Mouse (Mus musculus) erythroid progenitor cell, adult 5-6 weeks (primary cell): ENCODE measurements around the gene Atp13a3. TPM values are rescaled to one million over a fixed set of nuclear protein-coding genes. Genes with fewer than 3 reads are reported as not detected.

Source experiments
- ATAC-seq: replicated peaks from 2 replicates; pipeline ENCODE4 v1.8.0; 2016; ENCODE audit warnings: moderate number of reproducible peaks, mild to moderate bottlenecking, moderate TSS enrichment, inconsistent platforms; ENCODE audit not compliant: poor library complexity, low FRiP score, severe bottlenecking
- total RNA-seq, 2 experiments: library from RNA; stranded (forward) in 1 of 2; stranded (reverse) in 1 of 2; fragments of 150-400 nt in 1 of 2; fragments of 186-747, 209-891 nt in 1 of 2; gene quantifications; 2 replicates each; pipeline versions ENCODE4 v1.2.3 to v1.2.4; 2015 to 2017; ENCODE audit warnings: low replicate concordance in 2 of 2

Atp13a3 gene
- total RNA-seq, 2 experiments from 2014 or later: 41.6 to 51.6 TPM

DNA sequence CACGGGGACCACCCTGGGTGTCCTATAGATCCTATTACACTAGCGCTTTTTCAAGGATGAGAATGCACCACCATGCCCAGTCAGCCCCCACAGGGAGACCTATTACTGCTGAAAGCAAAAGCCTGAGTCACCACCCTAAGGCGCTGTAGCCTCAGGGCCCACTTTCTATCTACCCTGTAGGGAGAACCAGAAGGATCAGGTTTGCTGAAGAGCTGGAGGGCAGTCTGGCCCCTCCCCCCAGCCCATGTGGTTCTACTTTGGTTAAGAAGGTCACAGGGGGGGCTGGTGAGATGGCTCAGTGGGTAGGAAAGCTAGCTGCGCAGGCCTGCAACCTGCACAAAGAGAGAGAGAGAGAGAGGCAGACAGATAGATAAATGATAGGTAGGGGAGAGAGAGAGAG is 120.1 kb downstream of the Atp13a3 start:
- ATAC-seq: no peak

DNA sequence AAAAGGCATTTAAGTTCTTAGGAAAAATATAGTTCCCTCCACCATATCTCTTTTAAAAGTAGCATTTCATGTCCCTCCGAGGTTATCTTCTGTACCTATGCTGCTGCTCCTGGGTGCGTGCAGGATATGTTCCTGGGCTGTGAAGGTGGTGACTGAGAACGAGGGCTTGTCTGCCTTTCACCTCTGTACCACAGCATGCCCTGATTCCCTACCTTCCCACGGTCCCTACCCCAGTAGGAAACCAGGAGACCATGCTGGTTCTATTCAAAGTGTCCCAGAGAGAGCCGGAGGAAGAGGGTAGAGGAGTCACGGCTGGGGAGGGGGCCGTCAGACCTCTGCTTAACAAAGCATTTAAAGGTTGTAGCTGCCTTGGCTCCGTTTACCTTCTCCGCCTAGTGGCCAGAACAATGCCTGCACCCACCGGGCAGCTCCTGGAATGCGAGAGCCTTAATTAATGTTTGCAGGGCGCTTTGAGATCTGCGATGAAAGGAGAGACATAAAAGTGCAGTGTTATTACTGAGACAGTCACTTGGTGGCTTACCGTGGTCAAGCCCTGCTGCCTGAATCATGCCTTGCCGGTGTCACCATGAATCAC is 121.9 kb downstream of the Atp13a3 start:
- ATAC-seq: no peak; the same call in 1 of the 2 replicates

DNA sequence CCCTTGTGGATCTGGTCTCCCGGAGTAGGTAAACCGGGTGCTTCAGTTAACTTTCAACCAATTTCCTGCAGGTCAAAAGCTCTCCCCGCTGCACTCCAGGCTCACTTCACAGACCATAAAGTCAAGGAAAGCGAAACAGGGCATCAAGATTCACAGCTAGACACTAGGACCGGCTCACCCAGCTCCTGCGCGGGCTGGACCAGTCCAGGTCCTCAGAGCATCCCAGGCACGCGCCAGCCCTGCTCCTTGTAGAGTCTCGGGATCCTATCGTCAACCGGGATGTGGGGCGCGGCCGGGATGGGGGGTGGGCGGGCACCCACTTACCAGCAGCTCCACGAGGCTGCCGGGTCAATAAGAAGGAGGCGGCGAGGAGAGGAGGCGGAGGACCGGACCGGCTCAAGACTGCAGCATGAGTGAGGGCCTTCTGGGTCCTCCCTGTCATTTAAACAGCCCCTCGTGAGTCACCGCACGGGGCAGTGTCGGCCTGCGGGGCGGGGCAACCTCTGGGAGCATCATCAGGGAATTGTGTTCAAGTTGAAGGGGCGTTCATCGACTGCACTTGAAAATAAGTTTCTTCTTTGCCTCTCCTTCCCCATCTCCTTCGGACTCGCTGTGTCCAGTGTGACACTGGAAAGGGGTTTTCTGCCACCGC is 122.8 kb downstream of the Atp13a3 start, which contains the start of gene Lrrc15:
TSS of gene Lrrc15 (minus strand) at position 413 of the 652 bp plus-strand sequence.
- ATAC-seq: no peak

DNA sequence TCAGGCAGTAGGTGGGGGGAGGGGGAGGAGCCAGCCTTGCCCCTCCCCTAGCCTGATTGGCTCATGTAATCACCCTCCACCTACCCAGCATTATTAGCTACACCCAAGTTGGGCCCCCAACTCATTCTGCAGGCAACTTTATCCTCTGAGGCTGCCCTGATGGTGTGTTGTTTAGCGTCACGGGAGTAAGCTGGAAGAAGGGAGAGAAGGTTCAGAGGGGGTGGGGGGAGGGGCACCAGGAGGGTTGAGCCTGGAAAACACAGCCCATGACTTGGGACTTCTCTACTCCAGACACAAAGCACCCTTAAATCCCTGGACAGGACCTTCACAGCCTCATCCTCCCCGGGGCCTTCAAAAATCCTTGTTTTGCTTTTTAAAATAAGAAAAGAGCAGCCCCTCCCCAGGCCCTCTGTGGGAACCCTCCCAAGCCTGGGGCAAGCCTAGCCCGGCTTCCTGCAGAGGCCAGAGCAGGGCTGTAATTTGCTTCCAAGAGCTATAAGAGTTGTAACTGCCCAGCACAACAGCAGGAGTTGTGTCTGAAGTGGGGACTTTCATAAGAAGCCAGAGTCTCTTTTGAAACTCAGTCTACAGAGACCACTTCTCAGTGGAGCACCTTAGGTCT is 125.0 kb downstream of the Atp13a3 start:
- ATAC-seq: no peak

DNA sequence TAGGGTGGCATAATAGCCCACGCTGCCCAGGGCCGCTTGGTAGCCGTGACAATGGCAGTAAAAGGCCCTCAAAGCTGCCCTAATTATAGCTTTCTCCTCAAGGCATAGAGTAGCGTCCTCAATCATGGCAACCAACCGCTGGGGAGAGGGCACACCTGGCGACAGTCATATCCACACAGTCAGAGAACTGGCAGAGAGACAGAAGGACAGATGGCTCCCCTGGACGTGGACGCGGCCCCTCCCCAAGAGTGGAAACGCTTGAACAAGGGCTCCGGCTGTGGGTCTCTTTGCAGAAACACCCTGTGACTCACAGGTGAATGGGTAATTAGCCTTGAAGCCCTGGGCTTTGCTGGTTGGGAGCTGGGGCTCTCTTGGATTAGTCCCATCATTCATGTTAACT is 127.4 kb downstream of the Atp13a3 start:
- no peak for ATAC-seq

DNA sequence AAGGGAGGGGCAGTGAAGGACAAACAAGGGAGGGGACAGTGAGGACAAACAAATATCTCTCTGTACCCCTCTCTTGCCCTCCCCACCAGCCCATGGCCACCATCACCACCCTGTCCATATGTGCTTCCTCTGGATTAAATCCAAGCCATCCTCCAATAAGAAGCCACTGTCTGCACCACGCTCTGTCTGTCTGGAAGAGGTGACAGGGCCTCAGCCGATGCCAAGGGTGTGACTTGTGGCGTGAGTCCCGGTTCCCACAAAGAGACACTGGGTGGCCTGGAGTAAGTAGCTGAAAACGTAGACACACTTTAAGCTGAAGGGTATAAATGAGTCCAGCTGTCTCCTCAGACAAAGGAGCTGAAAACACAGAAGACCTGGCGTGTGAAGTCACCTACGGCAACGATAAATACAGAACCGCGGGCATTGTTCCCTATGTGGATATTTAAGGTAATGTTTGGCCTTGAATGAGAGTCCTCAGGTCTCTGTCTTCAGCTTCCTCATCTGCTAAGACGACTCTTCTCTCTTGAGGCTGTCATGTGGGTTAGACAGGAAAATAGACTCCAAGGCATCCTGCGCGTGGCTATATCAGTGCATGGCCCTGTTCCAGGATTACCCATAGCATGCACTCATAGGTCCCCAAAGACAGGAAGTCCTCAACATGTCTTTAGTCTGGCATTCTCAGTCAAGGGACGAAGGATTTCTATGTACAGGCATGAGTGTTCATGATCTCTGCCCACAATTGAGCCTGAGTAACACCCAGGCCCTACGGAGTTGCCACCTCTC is 130.0 kb downstream of the Atp13a3 start:
- ATAC-seq: no peak

DNA sequence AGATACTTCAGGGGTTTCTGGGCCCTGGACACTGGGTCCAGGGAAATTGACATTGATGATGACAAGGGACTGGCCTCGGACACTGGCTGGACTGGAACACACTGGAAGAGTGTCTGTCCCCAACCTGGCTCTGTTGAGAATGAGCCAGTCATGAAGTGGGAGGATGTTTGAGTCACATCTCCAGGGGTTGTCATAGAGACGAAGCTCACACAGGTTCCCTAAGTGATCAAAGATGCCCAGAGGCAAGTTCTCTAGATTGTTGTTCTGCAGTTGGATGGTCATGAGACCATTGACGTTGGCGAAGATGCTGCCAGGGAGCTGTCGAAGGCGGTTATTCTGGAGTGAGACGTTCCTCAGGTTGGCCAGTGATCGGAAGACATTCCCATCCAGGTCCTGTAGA is 132.7 kb downstream of the Atp13a3 start:
- ATAC-seq: no peak

DNA sequence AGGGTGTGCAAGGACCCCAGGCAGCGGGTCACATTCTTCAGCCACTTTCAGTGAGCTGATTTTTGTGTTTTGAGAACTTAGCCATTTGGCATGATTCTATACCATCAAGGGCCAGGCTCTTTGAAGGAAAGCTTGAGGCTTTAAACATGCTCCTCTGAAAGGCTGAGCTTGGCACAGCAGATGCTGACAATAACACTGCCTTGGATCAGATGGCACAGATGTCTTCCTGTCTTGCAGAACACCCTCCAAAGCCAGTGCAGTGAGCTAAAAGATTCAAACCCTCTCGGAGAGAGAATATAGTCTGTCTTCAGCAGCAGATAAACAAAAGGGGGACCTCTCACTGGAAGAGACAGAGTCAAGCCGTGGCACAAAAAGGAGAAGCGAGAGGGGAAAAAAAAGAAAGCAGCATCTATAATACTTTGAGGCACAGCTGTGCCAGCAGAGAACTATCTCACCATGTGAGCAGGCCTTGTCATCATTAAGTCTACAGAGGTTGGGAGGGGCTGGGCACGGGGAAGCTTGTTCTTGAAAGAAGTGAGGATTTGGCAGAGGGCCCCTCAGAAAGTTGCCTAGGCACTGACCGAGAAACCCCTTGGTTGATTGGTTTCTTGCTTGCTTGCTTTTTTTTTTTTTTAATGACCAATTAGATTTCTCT is 133.7 kb downstream of the Atp13a3 start:
- ATAC-seq: no peak

DNA sequence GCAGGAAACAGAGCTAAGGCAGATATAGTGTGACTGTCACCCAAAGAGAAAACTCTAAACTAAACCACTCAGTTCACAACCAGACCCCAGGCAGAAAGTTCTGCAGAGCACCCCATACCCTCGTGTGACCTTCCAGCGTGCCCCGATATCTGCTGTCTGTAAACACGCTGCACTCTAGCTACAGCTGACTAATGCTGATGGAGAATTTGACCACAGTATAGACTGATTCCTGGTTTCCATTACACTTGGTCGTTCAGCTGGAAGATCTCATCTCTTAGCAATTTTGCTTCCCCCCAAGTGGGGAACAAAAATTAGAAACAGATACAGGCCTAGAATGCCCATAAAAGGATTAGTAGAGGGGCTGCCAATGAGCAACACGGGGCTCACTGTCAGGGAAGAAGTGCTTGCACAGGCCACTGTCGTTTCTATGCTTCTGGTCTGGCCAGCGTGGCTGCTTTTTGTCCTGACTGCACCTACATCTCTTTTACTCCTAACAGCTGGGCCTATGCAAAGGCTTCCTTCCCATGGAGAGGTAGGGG is 134.5 kb downstream of the Atp13a3 start:
- no peak for ATAC-seq

DNA sequence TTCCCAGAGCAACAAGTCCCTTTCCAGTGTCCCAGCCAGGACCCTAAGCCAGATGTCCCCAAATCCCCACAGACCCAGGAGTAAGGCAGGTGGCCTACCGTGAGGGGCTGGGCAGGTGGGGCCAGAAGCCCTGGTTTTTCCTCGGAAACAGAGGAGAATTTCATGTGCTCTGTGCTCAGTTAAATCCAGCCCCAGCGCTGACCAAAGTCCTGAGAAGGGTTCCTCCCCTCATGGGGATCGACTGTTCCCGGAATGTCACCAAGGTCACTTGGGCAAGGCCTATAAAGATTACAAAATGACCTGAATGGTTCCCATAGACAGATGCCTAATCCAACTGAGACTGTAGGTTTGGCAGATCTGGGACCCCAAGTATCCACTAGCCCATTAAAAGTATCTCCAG is 138.4 kb downstream of the Atp13a3 start, which contains the start of gene Cpn2:
TSS of gene Cpn2 (minus strand) at position 141 of the 400 bp plus-strand sequence.
- ATAC-seq: no peak

DNA sequence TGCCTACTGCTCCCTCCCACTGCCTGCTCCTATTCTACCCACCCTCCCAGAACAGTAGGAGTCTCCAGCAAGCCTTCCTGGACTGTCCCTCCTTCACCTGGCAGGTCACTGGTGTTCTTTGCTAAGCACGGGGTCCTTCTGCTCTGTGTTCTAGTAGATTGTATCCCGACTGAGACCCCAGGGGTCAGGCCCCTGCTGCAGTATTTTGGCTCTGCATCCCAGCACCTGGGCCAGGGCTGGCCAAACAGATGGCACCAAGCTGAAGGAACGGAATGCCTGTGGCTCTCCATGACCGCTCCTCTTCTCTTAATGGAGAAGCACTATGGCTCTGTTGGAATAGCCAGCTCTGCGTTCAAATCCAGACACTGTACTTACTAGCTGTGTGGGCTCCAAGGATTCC is 139.2 kb downstream of the Atp13a3 start:
- no peak for ATAC-seq

DNA sequence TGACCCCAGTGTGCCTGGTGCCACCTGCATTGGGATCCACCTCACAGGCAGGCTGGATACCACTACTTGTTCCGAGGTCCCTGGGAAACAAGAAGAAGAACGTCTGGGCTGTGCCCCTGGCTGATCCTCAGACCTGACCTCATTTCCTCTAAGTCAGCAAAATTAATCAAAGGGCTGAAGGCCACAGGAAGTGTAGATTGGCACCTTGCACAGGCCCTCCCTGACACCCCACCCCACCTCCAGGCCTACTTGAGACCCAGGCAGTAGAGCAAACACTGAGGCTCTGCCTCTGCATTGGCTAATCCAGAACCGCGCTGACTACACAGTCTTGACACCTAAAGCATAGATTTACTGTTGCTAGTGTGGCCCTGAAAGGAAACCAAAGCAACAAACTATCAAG is 140.2 kb downstream of the Atp13a3 start:
- ATAC-seq: no peak

DNA sequence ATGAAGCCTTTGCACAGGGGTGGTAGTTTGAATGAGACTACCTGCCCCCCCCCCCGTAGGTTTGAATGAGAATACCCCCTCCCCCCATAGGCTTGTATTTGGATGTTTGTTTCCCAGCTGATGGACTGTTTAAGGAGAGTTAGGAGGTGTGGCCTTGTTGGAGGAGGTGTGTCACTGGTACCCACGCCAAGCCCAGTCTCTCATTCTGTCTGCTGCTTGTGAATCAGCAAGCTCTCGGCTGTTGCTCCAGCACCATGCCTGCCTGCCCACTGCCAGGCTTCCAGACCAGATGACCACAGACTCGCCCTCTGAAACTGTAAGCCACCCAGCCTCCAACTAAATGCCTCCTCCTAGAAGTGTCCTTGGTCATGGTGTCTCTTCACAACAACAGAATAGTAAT is 142.6 kb downstream of the Atp13a3 start:
- ATAC-seq: no peak

DNA sequence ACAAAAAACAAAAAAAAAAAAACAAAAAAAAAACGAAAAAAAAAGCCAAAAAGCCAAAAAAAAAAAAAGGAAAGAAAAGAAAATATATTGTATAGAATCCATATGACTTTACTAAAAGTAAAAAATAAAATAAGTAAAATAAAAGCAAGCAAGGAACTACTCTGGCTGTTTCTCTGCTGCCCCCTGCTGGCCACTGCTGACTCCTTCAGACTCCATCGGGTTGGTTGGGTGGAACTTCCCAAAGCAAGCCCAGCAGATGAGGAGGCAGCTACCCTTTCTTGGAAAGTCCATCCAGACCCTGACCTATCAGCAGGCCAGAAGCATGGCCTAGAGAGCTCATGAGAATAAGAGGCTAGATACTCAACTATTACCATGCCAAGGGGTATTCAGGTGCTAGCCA is 143.1 kb downstream of the Atp13a3 start:
- no peak; the same call in 1 of the 2 replicates for ATAC-seq

Other genes with a start within 250 kb of the Atp13a3 start
- not detected in 2 replicates for gene Cpn2, start 138.5 kb downstream of the Atp13a3 start, total RNA-seq (2015; ENCODE audit: low replicate concordance)
- not detected in 2 replicates for gene Cpn2, start 138.5 kb downstream of the Atp13a3 start, total RNA-seq (2017; ENCODE audit: low replicate concordance)
- not detected in 2 replicates for gene Lrrc15, start 122.7 kb downstream of the Atp13a3 start, total RNA-seq (2015; ENCODE audit: low replicate concordance)
- under 0.01 TPM in 1 of 2 replicates, not detected in the other for gene Lrrc15, start 122.7 kb downstream of the Atp13a3 start, total RNA-seq (2017; ENCODE audit: low replicate concordance)
- gene Gp5, start 95.2 kb downstream of the Atp13a3 start, total RNA-seq (2015; ENCODE audit: low replicate concordance): 1.4 and 2.1 TPM in 2 replicates
- 1.9 TPM in 1 of 2 replicates, not detected in the other for gene Gp5, start 95.2 kb downstream of the Atp13a3 start, total RNA-seq (2017; ENCODE audit: low replicate concordance)
- 0.42 TPM in 1 of 2 replicates, not detected in the other for gene Tmem44, start 144.9 kb upstream of the Atp13a3 start, total RNA-seq (2015; ENCODE audit: low replicate concordance)
- 5.3 TPM in 1 of 2 replicates, not detected in the other for gene Tmem44, start 144.9 kb upstream of the Atp13a3 start, total RNA-seq (2017; ENCODE audit: low replicate concordance)
- 15.9 and 23.1 TPM in 2 replicates for gene Lsg1, start 181.6 kb upstream of the Atp13a3 start, total RNA-seq (2015; ENCODE audit: low replicate concordance)
- 28.4 and 39.0 TPM in 2 replicates for gene Lsg1, start 181.6 kb upstream of the Atp13a3 start, total RNA-seq (2017; ENCODE audit: low replicate concordance)
- 1.7 and 6.1 TPM in 2 replicates for gene Fam43a, start 193.7 kb upstream of the Atp13a3 start, total RNA-seq (2015; ENCODE audit: low replicate concordance)
- 2.1 and 2.2 TPM in 2 replicates for gene Fam43a, start 193.7 kb upstream of the Atp13a3 start, total RNA-seq (2017; ENCODE audit: low replicate concordance)